Mouse (Mus musculus) olfactory bulb, adult 2 months (tissue): ENCODE results near the gene Ddx23.

Experiments
- CTCF ChIP-seq: fragments of 200-500 bp; IDR thresholded peaks from 2 replicates; pipeline ENCODE4 v1.5.1; 2012; ENCODE audit warnings: low read depth, mild to moderate bottlenecking, low read length, moderate library complexity; ENCODE audit not compliant: insufficient read depth
- POLR2A ChIP-seq: fragments of 200-500 bp; IDR thresholded peaks from 2 replicates; pipeline ENCODE4 v1.6.1; 2012; ENCODE audit warnings: mild to moderate bottlenecking, low read depth, low read length, moderate library complexity; ENCODE audit not compliant: insufficient read depth

- TF ChIP-seq POLR2A (peak; percentile 45; the same call in 1 of the 2 replicates), CTCF (no peak)
Measured at GRCm38 (mm10) chr15:98636517-98636916, 26.2 kb downstream of the Ddx23 start.
